11 mouse cellular contexts compared by ENCODE assay signal in genomic region chr4:46087852-46088251, GRCm38 (mm10). TPM values are rescaled to one million over a fixed set of nuclear protein-coding genes. Genes with fewer than 3 reads are reported as not detected.
DNase-seq lines count a peak whose midpoint lies in the region; ATAC-seq lines count a peak whose summit lies in the region.
"Had no signal": no experiment of that assay in that cellular context is flagged by ENCODE, and none has a peak within 500 bp of the region (broad histone marks: within the 10 kb centered on the region; RNA-seq: fewer than 3 reads in every experiment).

No protein-coding gene starts in this region.

- H3K9ac ChIP-seq in liver, embryonic 11.5 days (ENCODE audit: low read depth, low read length): no peak overlapping the region
- H3K9ac ChIP-seq: embryonic facial prominence, embryonic 13.5 days; lung, embryonic 14.5 days had no signal

- H3K9me3 ChIP-seq in liver, embryonic 11.5 days (ENCODE audit: control insufficient read depth, low read length): no peaks in the 10 kb centered on the region
- H3K9me3 ChIP-seq: embryonic facial prominence, embryonic 13.5 days had no signal

- H3K4me3 ChIP-seq in liver, embryonic 11.5 days (ENCODE audit: low read depth, low read length): no peak overlapping the region
- H3K4me3 ChIP-seq: embryonic facial prominence, embryonic 13.5 days had no signal

- peaks cover 6% of the 10 kb centered on the region; the same call in 1 of the 2 replicates for H3K36me3 ChIP-seq in liver, embryonic 11.5 days (ENCODE audit: control insufficient read depth, insufficient read depth, low read length)
- H3K36me3 ChIP-seq: embryonic facial prominence, embryonic 13.5 days had no signal

- no peak overlapping the region for H3K4me2 ChIP-seq in liver, embryonic 11.5 days
- H3K4me2 ChIP-seq: embryonic facial prominence, embryonic 13.5 days; lung, embryonic 14.5 days had no signal

- H3K27ac ChIP-seq in liver, embryonic 11.5 days (ENCODE audit: low read depth, low read length): no peak overlapping the region
- H3K27ac ChIP-seq: embryonic facial prominence, embryonic 13.5 days had no signal

- WGBS in liver, embryonic 11.5 days: 43% methylated on average over 4 of the region's 5 CpGs

- DNase-seq in cerebellum, adult 11-12 months: peak; percentile 73
- peak; percentile 78 for DNase-seq in Muller cell, postnatal 12 days (ENCODE audit: inconsistent ontology term)
- peak; percentile 62 to 74 for DNase-seq in frontal cortex, postnatal 10 days (ENCODE audit: low spot score in 2 of 2)
- peak; percentile 63 for DNase-seq in heart, postnatal 4 days
- peak; percentile 80 to 84 for DNase-seq in right cerebral cortex, postnatal 10 days (ENCODE audit: low spot score in 2 of 2)
- DNase-seq in yolk sac, embryonic 10.5 days (ENCODE audit: low spot score): no peak
- DNase-seq in liver, embryonic 11.5 days (ENCODE audit: low spot score): no peak
- DNase-seq: lung, embryonic 14.5 days had no signal

- ATAC-seq in cerebellum, adult (ENCODE audit: insufficient number of reproducible peaks, low FRiP score, low TSS enrichment): no peak
- no peak for ATAC-seq in liver, embryonic 11.5 days (replicated peaks; ENCODE audit: low FRiP score)

- no peaks in the 10 kb centered on the region for H3K27me3 ChIP-seq in liver, embryonic 11.5 days (replicated peaks; ENCODE audit: control insufficient read depth, insufficient read depth, low read length)
- H3K27me3 ChIP-seq: CH12.LX; embryonic facial prominence, embryonic 13.5 days had no signal

- no peaks in the 10 kb centered on the region for H3K4me1 ChIP-seq in liver, embryonic 11.5 days (replicated peaks; ENCODE audit: control insufficient read depth, insufficient read depth, low read length)

RNA-seq across cellular contexts. Expression of gene Tmod1, which starts 49.1 kb away (rescaled TPM):
- total RNA-seq in heart, postnatal 4 days (2021): 100 to 1,000 TPM; 278 to 282 TPM
- 27.1 and 28.6 TPM in 2 replicates for polyA plus RNA-seq in liver, embryonic 11.5 days (2014; fragmentation: Nextera tagmentation; extraction: Ambion mirVana)

RNA-seq across cellular contexts. Expression of gene Ncbp1, which starts 50.6 kb away (rescaled TPM):
- total RNA-seq in heart, postnatal 4 days (2021): 10 to 100 TPM; 35.5 to 36.9 TPM
- polyA plus RNA-seq in liver, embryonic 11.5 days (2014; fragmentation: Nextera tagmentation; extraction: Ambion mirVana): 97.9 and 110 TPM in 2 replicates

RNA-seq across cellular contexts. Expression of gene Tstd2, which starts 50.6 kb away (rescaled TPM):
- 10 to 100 TPM; 19.3 to 20.3 TPM for total RNA-seq in heart, postnatal 4 days (2021)
- polyA plus RNA-seq in liver, embryonic 11.5 days (2014; fragmentation: Nextera tagmentation; extraction: Ambion mirVana): 30.8 TPM in 2 replicates

Comparison
In these comparisons a context has a peak if more than half of its experiments do, and no peak if none do; other contexts are left out.
1. DNase-seq: peak in cerebellum, adult 11-12 months (single experiment), Muller cell, postnatal 12 days (single experiment), frontal cortex, postnatal 10 days (2 of 2), heart, postnatal 4 days (single experiment) and right cerebral cortex, postnatal 10 days (2 of 2); none in yolk sac, embryonic 10.5 days (single experiment) and liver, embryonic 11.5 days (single experiment).